Mouse (Mus musculus) testis, adult 2 months (tissue): ENCODE measurements at regions not wholly inside any gene's neighbourhood (a gene's known extent, or its start where the extent isn't known, plus 50 kb on each side); places are given as distances from the start of the nearest gene placed in this dataset.

ENCODE experiments used
- H3K27ac ChIP-seq: fragments of 200-500 bp; 2 replicates; pipeline ENCODE4 v1.5.1; 2012; ENCODE audit warnings: low read depth, low read length; ENCODE audit not compliant: control insufficient read depth, insufficient read depth
- H3K27me3 ChIP-seq: fragments of 200-500 bp; 2 replicates; pipeline ENCODE4 v1.6.1; 2012; ENCODE audit warnings: mild to moderate bottlenecking, low read length, moderate library complexity; ENCODE audit not compliant: control insufficient read depth, insufficient read depth
- H3K36me3 ChIP-seq: fragments of 200-500 bp; 2 replicates; pipeline ENCODE4 v1.6.1; 2012; ENCODE audit warnings: mild to moderate bottlenecking, low read length; ENCODE audit not compliant: control insufficient read depth, insufficient read depth
- H3K4me1 ChIP-seq: fragments of 200-500 bp; 2 replicates; pipeline ENCODE4 v1.6.1; 2012; ENCODE audit warnings: low read length; ENCODE audit not compliant: control insufficient read depth, insufficient read depth
- H3K4me3 ChIP-seq: fragments of 200-500 bp; 2 replicates; pipeline ENCODE4 v1.5.1; 2012; ENCODE audit warnings: low read depth, mild to moderate bottlenecking, low read length, moderate library complexity, mixed read lengths; ENCODE audit not compliant: control insufficient read depth
- CTCF ChIP-seq: fragments of 200-500 bp; IDR thresholded peaks from 2 replicates; pipeline ENCODE4 v1.5.1; 2012; ENCODE audit warnings: low read depth, mild to moderate bottlenecking, inconsistent platforms, low read length, moderate library complexity; ENCODE audit not compliant: control insufficient read depth, insufficient read depth, insufficient replicate concordance
- POLR2A ChIP-seq: fragments of 200-500 bp; IDR thresholded peaks from 2 replicates; pipeline ENCODE4 v1.6.1; 2012; ENCODE audit warnings: low read depth, mild to moderate bottlenecking, inconsistent platforms, low read length, moderate library complexity; ENCODE audit not compliant: control insufficient read depth

DNA sequence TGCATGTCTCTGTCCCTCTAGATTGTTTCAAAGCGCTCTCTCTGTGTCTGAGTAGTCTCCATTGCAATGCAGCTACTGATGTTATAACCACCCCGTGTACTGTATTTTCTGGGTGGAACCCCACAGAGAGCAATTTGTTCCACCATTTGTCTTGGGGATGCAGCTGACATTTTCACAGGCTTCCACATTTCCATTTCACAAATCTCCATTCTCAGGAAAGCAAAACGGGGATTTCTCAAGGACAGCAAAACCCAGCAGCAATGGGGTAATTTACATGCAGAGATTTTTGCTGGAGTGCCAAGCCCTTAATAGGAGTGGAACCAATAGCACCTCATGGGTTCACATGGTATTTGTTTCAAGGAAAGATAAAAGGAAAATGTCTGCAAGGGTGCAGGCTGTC is 412.5 kb upstream of the Rgma start:
- no peak overlapping the region for H3K27ac ChIP-seq
- H3K4me1 ChIP-seq = no peaks in the 10 kb centered on the region
- H3K4me3 ChIP-seq = no peak overlapping the region
- no peaks in the 10 kb centered on the region for H3K36me3 ChIP-seq
- TF ChIP-seq POLR2A = no peak
- TF ChIP-seq CTCF = no peak
- no peaks in the 10 kb centered on the region for H3K27me3 ChIP-seq

GRCm38 (mm10) chr7:72963908-72964307 is 411.4 kb upstream of the Rgma start:
- H3K36me3 ChIP-seq = no peaks in the 10 kb centered on the region
- H3K4me3 ChIP-seq = no peak overlapping the region
- no peak overlapping the region for H3K27ac ChIP-seq
- no peaks in the 10 kb centered on the region for H3K27me3 ChIP-seq
- TF ChIP-seq CTCF (no peak), POLR2A (no peak)
- H3K4me1 ChIP-seq = no peaks in the 10 kb centered on the region

DNA sequence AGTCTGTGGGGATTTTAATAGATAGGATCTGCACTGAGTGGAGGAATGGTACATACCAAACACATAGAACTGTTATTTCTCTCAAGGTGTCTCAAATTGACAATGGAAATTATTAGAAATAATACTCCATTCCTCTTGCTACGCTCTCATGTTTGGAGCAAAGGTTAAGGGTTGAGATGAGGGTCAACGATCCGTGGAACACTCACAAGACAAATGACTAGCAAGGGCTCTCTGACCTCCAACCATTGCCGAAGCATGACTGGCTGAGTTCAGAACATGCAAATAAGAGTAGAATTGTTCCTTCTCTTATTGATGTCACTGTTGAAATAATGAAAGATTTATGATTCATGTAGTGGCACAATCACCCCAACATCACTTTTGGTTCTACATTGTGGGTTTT is 407.1 kb upstream of the Rgma start:
- no peaks in the 10 kb centered on the region for H3K4me1 ChIP-seq
- H3K27me3 ChIP-seq = no peaks in the 10 kb centered on the region
- H3K4me3 ChIP-seq = no peak overlapping the region
- TF ChIP-seq CTCF (no peak), POLR2A (no peak)
- no peak overlapping the region for H3K27ac ChIP-seq
- H3K36me3 ChIP-seq = no peaks in the 10 kb centered on the region

DNA sequence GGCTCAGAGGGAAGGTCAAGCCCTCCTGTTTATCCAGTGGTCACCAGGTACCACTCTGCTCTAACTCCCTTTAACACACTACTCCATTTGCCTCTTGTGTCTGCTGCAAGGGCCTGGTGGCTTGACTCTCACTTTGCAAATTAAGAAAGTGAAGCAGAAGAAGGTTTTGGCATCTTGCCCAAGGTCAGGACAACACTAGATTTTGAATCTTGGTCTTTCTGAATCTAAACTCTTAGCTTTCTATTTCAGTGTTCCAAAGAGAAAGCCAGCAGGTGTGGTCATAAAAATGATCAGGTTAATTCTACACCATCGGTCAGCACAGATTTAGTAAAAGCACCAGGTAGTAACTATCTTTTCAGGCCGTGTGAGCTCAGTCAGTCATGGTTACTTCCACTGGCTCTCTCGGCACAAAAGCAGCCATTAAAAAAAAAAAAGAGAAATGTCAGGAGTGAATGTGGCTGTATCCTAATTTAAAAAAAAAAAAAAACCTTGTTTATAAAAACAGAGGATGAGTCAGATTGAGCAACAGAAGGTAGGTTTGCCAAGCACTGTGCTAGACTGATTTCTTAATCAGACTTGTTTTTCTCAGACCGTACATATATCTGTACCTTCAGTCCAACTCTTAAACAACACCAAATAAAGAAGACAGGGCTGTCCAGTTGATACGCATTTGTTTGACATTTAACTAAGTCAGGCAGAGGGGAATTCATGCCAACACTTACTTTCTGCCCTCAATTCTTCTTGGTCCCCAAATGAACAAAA is 403.6 kb upstream of the Rgma start:
- TF ChIP-seq POLR2A = no peak
- TF ChIP-seq CTCF = no peak
- H3K27ac ChIP-seq = no peak overlapping the region

DNA sequence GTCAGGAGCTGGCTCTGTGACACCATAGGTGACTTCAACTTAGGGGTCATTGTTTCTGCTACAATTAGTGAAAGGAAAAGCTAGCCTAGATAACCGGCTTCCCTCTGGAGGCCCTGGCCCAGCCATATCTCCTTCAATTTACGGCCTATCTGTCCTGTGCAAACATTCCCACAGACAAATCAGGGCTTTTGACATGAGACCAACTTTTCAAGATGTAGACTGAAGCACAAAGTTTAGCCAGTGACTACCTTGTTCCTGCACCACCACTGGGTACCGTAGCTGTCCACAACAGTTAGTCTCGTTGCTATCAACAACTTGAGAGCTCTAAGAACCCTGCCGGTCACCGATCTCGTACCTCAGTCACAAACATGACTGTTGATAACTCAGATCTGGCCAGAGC is 402.9 kb upstream of the Rgma start:
- TF ChIP-seq POLR2A = no peak
- no peak for TF ChIP-seq CTCF
- no peaks in the 10 kb centered on the region for H3K27me3 ChIP-seq
- no peak overlapping the region for H3K4me3 ChIP-seq
- H3K36me3 ChIP-seq = no peaks in the 10 kb centered on the region
- H3K4me1 ChIP-seq = no peaks in the 10 kb centered on the region
- no peak overlapping the region for H3K27ac ChIP-seq

More for the DNA sequence above, 403.6 kb upstream of the Rgma start:
- H3K4me3 ChIP-seq = no peak overlapping the region
- no peaks in the 10 kb centered on the region for H3K36me3 ChIP-seq
- H3K4me1 ChIP-seq = no peaks in the 10 kb centered on the region
- H3K27me3 ChIP-seq = no peaks in the 10 kb centered on the region

DNA sequence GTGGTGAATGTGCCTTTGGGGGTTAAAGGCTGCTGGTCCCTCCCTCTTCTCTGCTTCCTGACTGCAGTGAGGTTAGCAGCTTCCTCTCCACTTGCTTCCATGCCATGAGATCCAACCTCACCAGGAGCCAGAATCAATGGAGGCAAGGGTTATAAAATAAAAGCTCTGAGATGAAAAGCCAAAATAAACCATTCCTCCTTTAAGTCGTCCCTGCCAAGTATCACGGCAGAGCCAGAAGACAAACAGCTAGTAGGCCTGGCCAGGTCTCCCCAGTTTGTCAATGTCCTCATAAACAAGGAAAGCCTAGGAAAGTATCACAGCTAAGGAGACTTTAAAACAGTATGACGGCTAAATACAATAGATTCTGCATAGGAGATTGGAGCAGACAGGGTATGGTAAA is 401.5 kb upstream of the Rgma start:
- H3K4me1 ChIP-seq = no peaks in the 10 kb centered on the region
- TF ChIP-seq POLR2A (no peak), CTCF (no peak)
- H3K4me3 ChIP-seq = no peak overlapping the region

DNA sequence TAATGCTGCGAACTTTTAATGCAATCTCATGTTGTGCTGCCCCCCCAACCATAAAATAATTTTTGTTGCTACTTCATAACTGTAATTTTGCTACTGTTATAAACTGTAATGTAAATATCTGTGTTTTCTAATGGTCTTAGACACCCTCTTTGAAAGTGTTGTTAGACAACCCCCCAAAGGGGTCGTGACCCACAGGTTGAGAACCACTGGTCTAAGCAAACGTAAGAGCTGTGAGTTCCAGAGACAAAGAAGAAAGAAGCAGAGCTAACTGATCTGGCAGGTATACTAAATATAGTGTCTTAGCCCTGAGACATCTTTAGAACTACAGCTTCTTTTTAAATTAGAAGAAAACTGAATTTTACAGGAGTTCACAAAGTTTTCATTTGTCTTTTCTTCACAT is 400.9 kb upstream of the Rgma start:
- TF ChIP-seq CTCF (no peak), POLR2A (no peak)
- H3K36me3 ChIP-seq = no peaks in the 10 kb centered on the region
- H3K27me3 ChIP-seq = no peaks in the 10 kb centered on the region
- no peak overlapping the region for H3K27ac ChIP-seq
- no peaks in the 10 kb centered on the region for H3K4me1 ChIP-seq
- H3K4me3 ChIP-seq = no peak overlapping the region

More for the DNA sequence above, 401.5 kb upstream of the Rgma start:
- no peaks in the 10 kb centered on the region for H3K36me3 ChIP-seq
- no peaks in the 10 kb centered on the region for H3K27me3 ChIP-seq
- no peak overlapping the region for H3K27ac ChIP-seq
